Mouse (Mus musculus) ES-E14 (cell line): ENCODE data around the gene Ndufc1. TPM values are rescaled to one million over a fixed set of nuclear protein-coding genes. Genes with fewer than 3 reads are reported as not detected.

Experiments
- DNase-seq: peaks from one replicate; pipeline ENCODE4 v3.0.0-alpha.2; 2013; ENCODE audit warnings: low read depth, low spot score
- H3K27ac ChIP-seq: 2 replicates; pipeline ENCODE4 v1.5.1; 2012; ENCODE audit warnings: low read depth, mild to moderate bottlenecking, low read length, moderate library complexity, mixed read lengths; ENCODE audit not compliant: poor library complexity, insufficient read depth, severe bottlenecking
- H3K36me3 ChIP-seq: 2 replicates; pipeline ENCODE4 v1.6.1; 2012; ENCODE audit warnings: mild to moderate bottlenecking, low read length, moderate library complexity, mixed read lengths; ENCODE audit not compliant: control insufficient read depth, poor library complexity, insufficient read depth, severe bottlenecking
- H3K4me1 ChIP-seq, 2 experiments: fragments of 150-350 bp in 1 of 2; sonication (generic) in 1 of 2; 2 replicates each; pipeline ENCODE4 v1.6.1; 2012; ENCODE audit warnings: low read length in 2 of 2, mild to moderate bottlenecking in 1 of 2, mixed read lengths in 1 of 2; ENCODE audit not compliant: control insufficient read depth in 2 of 2, insufficient read depth in 2 of 2, poor library complexity in 1 of 2
- H3K4me3 ChIP-seq, 2 experiments: fragments of 150-350 bp in 1 of 2; sonication (generic) in 1 of 2; 2 replicates each; pipeline ENCODE4 v1.5.1; 2012; ENCODE audit warnings: low read length in 2 of 2, low read depth in 1 of 2, mild to moderate bottlenecking in 1 of 2, mixed read lengths in 1 of 2; ENCODE audit not compliant: insufficient read depth in 1 of 2, poor library complexity in 1 of 2, severe bottlenecking in 1 of 2
- H3K9ac ChIP-seq: 2 replicates; pipeline ENCODE4 v1.6.1; 2012; ENCODE audit warnings: low read depth, mild to moderate bottlenecking, low read length, mixed read lengths; ENCODE audit not compliant: poor library complexity, insufficient read depth, severe bottlenecking
- H3K9me3 ChIP-seq: fragments of 150-350 bp; sonication (generic); 2 replicates; pipeline ENCODE4 v1.6.1; 2012; ENCODE audit warnings: low read depth, mild to moderate bottlenecking, low read length; ENCODE audit not compliant: control insufficient read depth, insufficient read depth
- CHD2 ChIP-seq: IDR thresholded peaks from 2 replicates; pipeline ENCODE4 v1.6.1; 2014; ENCODE audit warnings: mild to moderate bottlenecking, low read depth, low read length, inconsistent platforms
- HCFC1 ChIP-seq: IDR thresholded peaks from 2 replicates; pipeline ENCODE4 v1.6.1; 2012; ENCODE audit warnings: low read length, inconsistent platforms, borderline replicate concordance; ENCODE audit not compliant: insufficient read depth
- MAFK ChIP-seq: IDR thresholded peaks from 2 replicates; pipeline ENCODE4 v1.6.1; 2014; ENCODE audit warnings: mild to moderate bottlenecking, low read depth, low read length, inconsistent platforms; ENCODE audit not compliant: insufficient read depth
- ZC3H11A ChIP-seq: IDR thresholded peaks from 2 replicates; pipeline ENCODE4 v1.6.1; 2012; ENCODE audit warnings: low read depth, mild to moderate bottlenecking, inconsistent platforms, low read length, borderline replicate concordance
- ZNF384 ChIP-seq: IDR thresholded peaks from 2 replicates; pipeline ENCODE4 v1.6.1; 2012; ENCODE audit warnings: low read depth, low read length, inconsistent platforms
- in situ Hi-C, 2 experiments: fragments of 600-800 bp; cut with MboI; formaldehyde crosslinking; loops; one replicate each; pipeline ENCODE4 v1.15.1; 2025; ENCODE audit warnings: low sequenced_read_pairs in 2 of 2, inconsistent platforms in 1 of 2; ENCODE audit not compliant: unreplicated experiment in 2 of 2
- total RNA-seq: library from RNA; depleted of rRNA; stranded (reverse); fragments of 300-350 nt; gene quantifications from 2 replicates; pipeline ENCODE4 v1.2.3, GENCODE M21; 2012

The Ndufc1 gene
- total RNA-seq, 1 experiment, result 231 TPM

DNA sequence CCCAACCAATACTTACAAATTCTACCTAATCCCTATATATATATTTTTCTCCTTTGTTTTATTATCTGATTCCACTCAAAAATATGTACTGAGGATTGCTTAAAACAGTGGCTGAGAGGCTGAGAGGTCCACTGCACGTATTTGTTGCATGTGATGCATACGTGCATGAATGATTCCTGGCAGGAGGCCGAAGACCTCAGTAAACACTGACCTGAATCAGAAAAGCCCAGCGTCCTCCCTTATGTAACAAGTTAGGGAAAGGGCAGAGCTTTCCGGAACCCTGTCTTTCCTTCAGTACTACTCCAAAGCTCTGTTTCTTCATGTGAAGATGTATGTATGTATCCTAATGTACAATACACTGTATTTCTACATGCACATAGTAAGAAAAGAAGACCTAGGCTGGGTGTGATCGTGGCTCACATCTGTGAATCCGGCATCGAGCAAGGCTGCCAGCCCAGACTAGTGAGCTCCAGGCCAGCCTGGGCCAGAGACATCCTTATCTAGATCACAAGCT lies 20.9 kb downstream of the Ndufc1 start:
- Histone ChIP-seq H3K9me3 (no peaks in the 10 kb centered on the region), H3K4me3 (no peak overlapping the region), H3K9ac (no peak overlapping the region), H3K27ac (no peak overlapping the region), H3K36me3 (no peaks in the 10 kb centered on the region), H3K4me1 (peaks cover 0 to 7% of the 10 kb centered on the region in 2 experiments; a peak in 1 of 4 replicates)
- DNase-seq, result no peak
- in situ Hi-C loops, result no loop called here
- TF ChIP-seq ZNF384, result no peak
- no peak for TF ChIP-seq CHD2
- TF ChIP-seq ZC3H11A, result no peak
- TF ChIP-seq MAFK, result no peak
- TF ChIP-seq HCFC1, result no peak

DNA sequence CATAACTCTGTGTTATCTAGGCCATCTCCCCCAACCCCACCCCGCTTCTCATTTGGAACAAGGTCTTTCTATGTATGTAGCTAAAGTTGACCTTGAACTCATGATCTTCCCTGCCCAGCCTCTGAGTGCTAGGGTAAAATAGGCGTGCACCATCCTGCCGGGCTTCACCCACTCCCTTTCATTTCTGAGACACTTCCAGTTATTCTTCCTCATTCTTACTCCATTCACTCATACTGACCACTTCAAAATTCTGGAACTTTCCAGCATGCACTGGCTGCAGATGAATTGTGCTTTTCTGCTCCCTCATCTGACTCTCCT lies 21.7 kb downstream of the Ndufc1 start:
- Histone ChIP-seq H3K4me1 (peaks cover 0 to 7% of the 10 kb centered on the region in 2 experiments; a peak in 1 of 4 replicates), H3K27ac (no peak overlapping the region), H3K4me3 (no peak overlapping the region), H3K9me3 (no peaks in the 10 kb centered on the region), H3K9ac (no peak overlapping the region), H3K36me3 (no peaks in the 10 kb centered on the region)
- DNase-seq, result no peak
- in situ Hi-C loops, result no loop called here
- no peak for TF ChIP-seq ZNF384
- TF ChIP-seq HCFC1, result no peak
- no peak for TF ChIP-seq ZC3H11A
- TF ChIP-seq MAFK, result no peak
- no peak for TF ChIP-seq CHD2

DNA sequence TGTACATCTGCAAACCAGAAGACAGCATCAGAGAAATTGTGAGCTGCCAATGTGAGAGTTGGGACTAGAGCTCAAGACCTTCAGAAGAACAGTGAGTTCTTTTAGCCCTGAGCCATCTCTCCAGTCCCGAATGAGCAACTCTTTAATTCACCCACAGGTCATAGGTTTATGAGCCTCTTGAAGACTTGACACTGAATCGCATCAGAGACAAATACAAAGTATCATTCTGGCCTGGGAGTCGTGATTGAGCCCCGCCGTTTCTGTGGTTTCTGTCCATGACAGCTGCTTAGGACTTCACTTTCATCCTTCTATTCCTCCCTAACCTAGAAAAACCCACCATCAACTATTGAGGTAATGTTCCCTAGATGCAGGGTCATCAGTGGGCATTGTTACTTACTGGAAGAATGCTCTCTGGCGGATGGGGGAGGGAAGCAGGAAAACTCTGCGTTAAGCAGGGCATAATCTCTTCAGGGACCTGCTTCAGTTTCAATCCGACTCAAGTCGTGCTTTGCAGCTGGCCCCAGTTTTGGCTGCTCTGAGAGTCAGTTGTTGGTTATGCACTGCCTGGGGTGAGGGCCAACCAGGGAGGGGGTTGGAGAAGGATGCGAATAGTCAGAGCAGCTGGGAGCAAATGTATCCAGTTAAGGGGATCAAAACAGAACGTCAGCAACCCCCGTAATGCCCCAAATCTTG lies 22.2 kb downstream of the Ndufc1 start:
- TF ChIP-seq CHD2 (no peak), ZNF384 (no peak), HCFC1 (no peak), MAFK (no peak)
- in situ Hi-C loops, result no loop called here
- no peak overlapping the region for H3K4me3 ChIP-seq
- H3K27ac ChIP-seq, result no peak overlapping the region
- H3K36me3 ChIP-seq, result no peaks in the 10 kb centered on the region
- no peaks in the 10 kb centered on the region for H3K9me3 ChIP-seq
- H3K4me1 ChIP-seq, result peaks cover 0 to 7% of the 10 kb centered on the region in 2 experiments; a peak in 1 of 4 replicates
- no peak for DNase-seq
- no peak overlapping the region; the same call in 1 of the 2 replicates for H3K9ac ChIP-seq

- H3K4me1 ChIP-seq, result peaks cover 0 to 7% of the 10 kb centered on the region in 2 experiments; a peak in 1 of 4 replicates
- TF ChIP-seq MAFK, result no peak
- TF ChIP-seq CHD2, result no peak
- TF ChIP-seq ZNF384, result no peak
- TF ChIP-seq ZC3H11A, result no peak
- no peak for TF ChIP-seq HCFC1
- no peak overlapping the region for H3K4me3 ChIP-seq
- in situ Hi-C loops, result no loop called here
- DNase-seq, result no peak
- no peaks in the 10 kb centered on the region for H3K9me3 ChIP-seq
- H3K27ac ChIP-seq, result no peak overlapping the region
- H3K9ac ChIP-seq, result no peak overlapping the region
- H3K36me3 ChIP-seq, result no peaks in the 10 kb centered on the region
Observed at GRCm38 (mm10) chr3:51383409-51383808, 25.4 kb downstream of the Ndufc1 start.

- TF ChIP-seq ZC3H11A, result no peak
- no peak for TF ChIP-seq MAFK
- TF ChIP-seq HCFC1, result no peak
- no peak for TF ChIP-seq ZNF384
- TF ChIP-seq CHD2, result no peak
- DNase-seq, result no peak
- Histone ChIP-seq H3K9ac (no peak overlapping the region), H3K36me3 (no peaks in the 10 kb centered on the region), H3K4me1 (peaks cover 0 to 3% of the 10 kb centered on the region in 2 experiments; a peak in 1 of 4 replicates), H3K4me3 (no peak overlapping the region), H3K9me3 (no peaks in the 10 kb centered on the region), H3K27ac (no peak overlapping the region)
- in situ Hi-C loops, result no loop called here
Observed at GRCm38 (mm10) chr3:51380660-51381014, 28.2 kb downstream of the Ndufc1 start.
